Mouse (Mus musculus) urinary bladder, postnatal 10 days (tissue): ENCODE measurements around the gene Hist2h2be.
"Not testable (repeated sequence)": the region's sequence is repeated elsewhere in the genome, so short reads cannot be mapped to it uniquely, and the experiment has no call there.

Source experiments
- DNase-seq: peaks from one replicate; pipeline ENCODE4 v3.0.0; 2022; ENCODE audit warnings: low spot score

Hist2h2be gene

DNA sequence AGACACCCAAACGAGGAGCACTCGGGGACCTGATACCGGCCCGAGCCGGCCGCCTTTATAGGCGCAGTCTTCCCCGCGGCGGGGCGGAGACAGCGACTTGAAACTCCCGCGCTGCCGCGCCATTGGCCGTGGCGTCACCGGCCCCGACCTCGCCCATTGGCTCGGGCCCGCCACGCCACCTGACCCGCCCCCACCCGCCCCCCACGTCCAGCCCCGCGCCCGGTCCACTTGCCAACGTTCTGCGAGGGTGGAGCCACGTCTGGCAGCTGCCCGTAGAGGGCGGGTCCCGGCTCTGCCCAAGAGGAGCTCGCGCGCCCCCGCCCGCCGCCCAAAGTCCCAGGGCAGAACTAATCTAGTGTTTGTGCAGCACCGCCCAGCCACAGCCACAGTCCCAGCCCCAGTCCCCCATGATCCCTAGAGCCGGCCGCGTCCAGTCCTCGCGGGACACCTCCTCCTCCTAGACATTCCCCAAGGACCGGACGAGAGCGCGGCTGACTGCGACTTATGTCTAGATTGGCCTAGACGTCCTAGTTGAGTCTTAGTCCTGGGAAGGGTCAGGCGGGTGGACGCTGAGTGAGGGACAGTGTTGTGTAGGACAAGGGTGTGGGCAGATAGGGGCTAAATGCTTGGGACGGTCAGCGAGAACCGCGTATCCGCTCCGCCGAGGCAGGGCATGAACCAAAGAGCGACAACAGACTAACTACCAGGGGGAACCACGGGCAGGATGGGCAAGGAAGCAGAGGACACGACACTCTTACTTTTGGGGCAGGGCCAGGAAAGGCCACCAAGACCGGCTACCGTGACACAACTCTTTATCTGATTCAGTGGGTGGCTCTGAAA lies 18.3 kb downstream of the Hist2h2be start, which contains the start of gene Hist2h3c2:
Gene Hist2h3c2 (minus strand): TSS at position 174 of the 840 bp plus-strand sequence.
- DNase-seq = not testable (repeated sequence)

DNA sequence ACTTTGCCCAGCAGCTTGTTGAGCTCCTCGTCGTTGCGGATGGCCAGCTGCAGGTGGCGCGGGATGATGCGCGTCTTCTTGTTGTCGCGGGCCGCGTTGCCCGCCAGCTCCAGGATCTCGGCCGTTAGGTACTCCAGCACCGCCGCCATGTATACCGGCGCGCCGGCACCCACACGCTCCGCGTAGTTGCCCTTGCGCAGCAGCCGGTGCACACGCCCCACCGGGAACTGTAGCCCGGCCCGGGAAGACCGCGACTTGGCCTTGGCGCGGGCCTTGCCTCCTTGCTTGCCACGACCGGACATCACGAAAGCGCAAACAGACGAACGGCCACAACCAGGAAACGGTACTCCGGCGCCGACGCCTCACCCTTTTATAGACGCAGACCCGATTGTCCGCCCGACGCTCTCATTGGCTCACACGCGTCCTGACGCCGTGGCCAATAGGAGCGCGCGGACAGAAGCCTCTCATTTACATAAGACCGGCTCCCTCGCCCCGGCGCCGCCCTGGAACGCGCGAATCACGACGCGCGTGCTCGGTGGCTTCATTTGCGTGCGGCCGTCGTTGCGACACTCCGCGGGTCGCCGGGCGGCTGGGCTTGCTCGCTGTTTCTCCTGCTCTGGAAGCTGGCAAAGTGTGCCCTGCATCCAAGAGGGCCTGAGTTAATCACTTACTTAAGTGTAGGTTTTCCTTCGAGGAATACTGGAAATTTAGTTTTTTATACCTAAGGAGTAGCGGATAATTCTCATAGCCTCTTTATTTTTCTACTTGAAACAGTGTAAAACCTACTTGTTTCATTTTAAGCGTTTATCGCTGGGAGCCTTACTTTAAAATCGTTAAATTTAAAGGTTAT lies 19.3 kb downstream of the Hist2h2be start, which contains the start of gene Hist2h2aa2:
Gene Hist2h2aa2 (minus strand): TSS at position 328 of the 850 bp plus-strand sequence.
- peak; percentile 84 for DNase-seq

DNA sequence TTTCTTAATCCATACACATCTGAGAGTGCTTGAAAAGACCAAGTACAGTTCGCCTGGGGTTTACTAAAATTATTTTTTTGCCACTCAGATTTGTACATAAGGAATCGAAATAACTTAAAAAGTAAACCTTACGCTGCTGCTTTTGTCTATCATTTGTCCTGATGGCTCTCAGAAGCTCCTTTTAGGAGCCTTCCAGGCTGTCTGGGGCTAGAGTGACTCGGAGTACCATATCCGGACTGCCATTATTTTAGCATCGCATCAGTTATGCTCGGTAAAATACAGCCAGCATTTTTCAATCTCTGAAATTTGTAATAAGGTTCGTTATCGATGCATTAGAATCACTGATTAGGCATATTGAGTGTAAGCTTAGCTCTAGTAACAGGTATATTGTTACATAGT lies 19.9 kb downstream of the Hist2h2be start:
- DNase-seq = no peak

DNA sequence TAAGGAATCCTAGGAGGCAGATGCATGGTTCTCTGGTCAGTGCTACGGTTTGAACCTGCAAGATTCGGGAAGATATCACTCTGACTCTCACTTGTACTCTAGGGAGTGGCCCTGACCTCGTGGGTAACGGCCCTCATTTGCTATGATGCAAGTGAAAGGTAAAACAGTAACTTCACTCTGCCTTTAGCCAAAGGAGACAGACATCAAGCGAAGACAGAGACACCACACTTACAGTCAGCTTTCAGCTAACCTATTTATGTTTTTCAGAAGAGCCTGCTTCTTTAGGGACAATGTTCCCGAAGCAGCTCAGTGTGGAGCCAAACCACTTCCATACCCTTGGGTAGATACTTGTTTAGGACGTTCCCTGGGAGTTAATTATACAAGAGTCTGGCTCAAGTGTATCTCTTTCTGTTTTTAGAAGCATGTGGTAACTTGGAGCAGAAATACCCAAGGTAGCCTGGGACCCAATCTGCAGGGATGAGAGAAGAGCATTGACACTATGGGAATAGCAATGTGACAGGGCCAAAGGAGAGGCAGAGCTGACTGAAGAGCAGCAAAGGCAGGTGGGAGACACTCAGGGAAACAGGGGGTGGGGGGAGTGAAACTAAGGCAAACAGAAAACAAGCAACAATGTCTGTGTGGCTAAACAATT lies 23.1 kb downstream of the Hist2h2be start:
- no peak for DNase-seq

DNA sequence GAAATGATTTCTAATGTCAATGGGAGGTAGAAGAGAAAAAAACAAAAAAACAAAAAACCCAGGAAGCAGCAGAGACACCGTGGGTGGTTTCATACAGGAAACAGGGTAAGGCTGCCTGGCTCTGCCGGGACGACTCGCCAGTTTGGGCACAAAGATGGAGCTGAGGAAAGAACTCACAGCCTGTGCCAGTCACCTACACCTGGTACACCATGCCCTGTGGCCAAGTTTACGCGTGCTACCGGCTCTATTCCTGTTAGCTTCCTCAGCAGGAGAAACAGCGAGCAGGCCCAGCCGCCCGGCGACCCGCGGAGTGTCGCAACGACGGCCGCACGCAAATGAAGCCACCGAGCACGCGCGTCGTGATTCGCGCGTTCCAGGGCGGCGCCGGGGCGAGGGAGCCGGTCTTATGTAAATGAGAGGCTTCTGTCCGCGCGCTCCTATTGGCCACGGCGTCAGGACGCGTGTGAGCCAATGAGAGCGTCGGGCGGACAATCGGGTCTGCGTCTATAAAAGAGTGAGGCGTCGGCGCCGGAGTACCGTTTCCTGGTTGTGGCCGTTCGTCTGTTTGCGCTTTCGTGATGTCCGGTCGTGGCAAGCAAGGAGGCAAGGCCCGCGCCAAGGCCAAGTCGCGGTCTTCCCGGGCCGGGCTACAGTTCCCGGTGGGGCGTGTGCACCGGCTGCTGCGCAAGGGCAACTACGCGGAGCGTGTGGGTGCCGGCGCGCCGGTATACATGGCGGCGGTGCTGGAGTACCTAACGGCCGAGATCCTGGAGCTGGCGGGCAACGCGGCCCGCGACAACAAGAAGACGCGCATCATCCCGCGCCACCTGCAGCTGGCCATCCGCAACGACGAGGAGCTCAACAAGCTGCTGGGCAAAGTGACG lies 24.3 kb downstream of the Hist2h2be start, which contains the start of gene Hist2h2aa1:
Gene Hist2h2aa1 (plus strand): TSS at position 495 of the 884 bp plus-strand sequence.
- DNase-seq = peak; percentile 23

DNA sequence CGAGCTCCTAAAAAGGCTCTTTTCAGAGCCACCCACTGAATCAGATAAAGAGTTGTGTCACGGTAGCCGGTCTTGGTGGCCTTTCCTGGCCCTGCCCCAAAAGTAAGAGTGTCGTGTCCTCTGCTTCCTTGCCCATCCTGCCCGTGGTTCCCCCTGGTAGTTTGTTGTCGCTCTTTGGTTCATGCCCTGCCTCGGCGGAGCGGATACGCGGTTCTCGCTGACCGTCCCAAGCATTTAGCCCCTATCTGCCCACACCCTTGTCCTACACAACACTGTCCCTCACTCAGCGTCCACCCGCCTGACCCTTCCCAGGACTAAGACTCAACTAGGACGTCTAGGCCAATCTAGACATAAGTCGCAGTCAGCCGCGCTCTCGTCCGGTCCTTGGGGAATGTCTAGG lies 25.1 kb downstream of the Hist2h2be start:
- DNase-seq = not testable (repeated sequence)

DNA sequence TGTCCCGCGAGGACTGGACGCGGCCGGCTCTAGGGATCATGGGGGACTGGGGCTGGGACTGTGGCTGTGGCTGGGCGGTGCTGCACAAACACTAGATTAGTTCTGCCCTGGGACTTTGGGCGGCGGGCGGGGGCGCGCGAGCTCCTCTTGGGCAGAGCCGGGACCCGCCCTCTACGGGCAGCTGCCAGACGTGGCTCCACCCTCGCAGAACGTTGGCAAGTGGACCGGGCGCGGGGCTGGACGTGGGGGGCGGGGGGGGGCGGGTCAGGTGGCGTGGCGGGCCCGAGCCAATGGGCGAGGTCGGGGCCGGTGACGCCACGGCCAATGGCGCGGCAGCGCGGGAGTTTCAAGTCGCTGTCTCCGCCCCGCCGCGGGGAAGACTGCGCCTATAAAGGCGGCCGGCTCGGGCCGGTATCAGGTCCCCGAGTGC lies 25.5 kb downstream of the Hist2h2be start, which contains the start of gene Hist2h3c1:
Gene Hist2h3c1 (plus strand): TSS at position 259 of the 430 bp plus-strand sequence.
- DNase-seq = not testable (repeated sequence)

DNA sequence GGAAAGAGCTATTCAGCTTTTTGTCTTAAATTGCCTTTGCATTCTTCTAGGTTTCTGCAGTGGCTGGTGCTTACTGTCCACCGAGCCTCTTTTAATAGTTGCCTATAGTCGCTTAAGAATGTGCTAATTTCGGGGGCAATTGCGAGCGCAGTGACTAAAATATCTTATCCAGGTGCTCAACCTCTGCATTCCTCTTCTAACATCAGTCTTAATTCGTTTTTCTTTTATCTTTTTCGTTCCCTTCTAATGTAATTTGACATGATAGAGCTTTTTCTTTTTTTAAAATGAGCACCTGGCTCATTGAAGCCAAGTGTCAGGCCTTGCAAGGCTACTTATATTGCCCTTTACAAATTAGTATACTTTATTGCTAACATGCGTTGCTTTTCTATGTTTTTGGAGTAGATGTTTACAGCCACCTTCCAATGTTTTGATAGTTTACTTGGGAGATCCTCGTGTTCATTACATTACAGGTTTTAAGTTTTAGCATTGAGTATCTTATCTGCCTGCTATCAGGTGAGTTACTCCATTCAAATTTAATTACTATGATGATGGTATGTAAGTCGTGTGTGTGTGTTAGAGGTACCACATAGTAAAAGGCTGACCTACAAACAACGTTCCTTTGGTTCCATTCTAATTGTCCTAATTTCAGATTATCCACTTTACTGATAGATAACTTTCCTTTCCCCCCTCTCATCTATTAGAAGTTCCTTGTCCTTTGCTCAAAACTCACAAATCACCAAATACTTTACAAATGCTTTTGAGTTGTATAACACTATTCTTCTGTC lies 26.6 kb downstream of the Hist2h2be start:
- DNase-seq = no peak

DNA sequence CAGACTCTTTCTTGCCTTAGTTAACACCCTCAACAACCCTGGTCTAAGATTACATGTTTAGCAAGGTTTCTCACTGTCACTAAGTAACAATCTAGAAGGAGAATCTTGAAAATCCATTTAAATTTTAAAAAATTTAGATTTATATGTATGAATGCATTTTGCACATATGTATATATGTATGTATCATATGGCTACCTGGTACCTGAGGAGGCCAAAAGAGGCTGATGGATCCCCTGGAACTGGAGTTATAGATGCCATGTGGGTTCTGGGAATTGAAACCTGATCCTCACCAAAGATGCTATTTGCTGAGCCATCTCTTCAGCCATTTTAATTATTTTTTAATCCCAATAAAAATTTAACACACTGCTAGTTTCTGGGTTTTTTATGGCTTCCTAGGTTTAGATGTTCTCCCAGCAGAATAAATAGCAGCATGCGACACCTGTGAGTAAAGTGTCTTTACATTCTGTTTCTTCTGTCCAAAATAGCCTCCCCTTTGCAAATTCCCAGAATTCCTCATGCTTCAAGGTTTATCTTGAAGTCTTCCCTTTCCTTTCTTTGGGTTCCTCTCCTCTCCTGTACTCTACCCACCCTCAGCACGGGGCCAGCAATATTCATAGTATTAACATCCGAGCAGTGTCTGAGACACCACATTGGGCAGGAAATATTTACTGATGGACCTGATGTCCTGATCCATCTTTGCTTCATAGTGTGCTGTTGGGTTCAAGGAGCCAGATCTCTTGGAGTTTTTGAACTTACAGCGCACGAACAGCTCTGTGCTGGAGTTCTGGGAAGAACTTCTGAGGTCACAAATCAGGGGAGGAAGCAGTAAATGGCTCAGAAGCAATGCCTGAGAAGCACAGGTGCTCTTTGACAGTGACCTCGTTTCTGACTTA lies 27.5 kb downstream of the Hist2h2be start:
- no peak for DNase-seq

DNA sequence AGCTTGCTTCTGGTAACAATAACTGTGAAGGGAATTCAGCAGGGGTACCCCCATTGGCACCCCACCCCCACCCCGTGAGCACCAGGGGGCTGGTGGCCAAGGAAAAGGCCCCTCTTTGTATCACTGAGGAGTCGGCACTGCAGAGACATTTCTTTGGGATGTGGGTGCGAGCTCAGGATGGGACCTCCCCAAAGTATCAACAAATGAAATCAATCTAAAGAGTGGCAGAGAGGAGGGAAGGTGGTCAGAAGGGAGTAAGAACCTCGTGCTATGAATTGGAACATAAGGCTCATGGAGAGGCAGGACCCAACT lies 28.1 kb downstream of the Hist2h2be start:
- DNase-seq = no peak

DNA sequence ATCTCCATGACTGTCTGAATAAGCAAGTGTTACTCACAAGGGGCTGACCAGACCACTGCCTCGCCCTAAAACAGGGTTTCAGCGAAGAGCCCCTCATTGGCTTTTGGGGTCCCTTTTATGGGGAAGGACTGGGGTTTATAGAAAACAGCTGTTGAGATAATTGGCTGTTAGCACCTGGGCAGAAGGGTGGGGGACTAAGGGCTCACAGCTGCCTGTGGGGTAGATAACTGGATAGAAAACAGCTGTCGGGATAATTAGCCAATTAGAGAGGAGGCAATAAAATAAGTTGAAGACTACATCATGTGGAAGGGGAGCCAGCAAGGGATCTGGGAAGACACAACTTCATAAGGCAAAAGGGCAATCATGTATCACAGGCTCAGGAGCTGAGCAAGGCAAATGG lies 30.0 kb downstream of the Hist2h2be start:
- no peak for DNase-seq

DNA sequence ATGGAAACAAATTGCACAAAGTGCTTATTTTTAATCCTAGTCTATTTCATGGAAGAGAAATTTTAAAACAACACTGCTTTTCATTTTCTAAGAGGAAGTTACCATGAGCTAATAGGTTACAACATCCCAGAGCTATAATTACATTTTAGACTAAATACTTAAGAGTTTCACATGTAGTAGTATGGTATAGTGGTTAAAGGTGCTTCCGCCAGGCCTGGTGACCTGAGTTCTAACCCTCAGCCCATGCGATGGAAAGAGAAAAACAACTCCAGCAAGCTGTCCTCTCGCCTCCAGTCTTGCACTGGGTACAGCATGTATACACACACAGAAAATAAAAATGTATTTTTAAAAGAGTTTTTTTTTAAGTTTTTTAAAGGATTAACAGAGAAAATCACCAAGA lies 30.9 kb downstream of the Hist2h2be start:
- no peak for DNase-seq

DNA sequence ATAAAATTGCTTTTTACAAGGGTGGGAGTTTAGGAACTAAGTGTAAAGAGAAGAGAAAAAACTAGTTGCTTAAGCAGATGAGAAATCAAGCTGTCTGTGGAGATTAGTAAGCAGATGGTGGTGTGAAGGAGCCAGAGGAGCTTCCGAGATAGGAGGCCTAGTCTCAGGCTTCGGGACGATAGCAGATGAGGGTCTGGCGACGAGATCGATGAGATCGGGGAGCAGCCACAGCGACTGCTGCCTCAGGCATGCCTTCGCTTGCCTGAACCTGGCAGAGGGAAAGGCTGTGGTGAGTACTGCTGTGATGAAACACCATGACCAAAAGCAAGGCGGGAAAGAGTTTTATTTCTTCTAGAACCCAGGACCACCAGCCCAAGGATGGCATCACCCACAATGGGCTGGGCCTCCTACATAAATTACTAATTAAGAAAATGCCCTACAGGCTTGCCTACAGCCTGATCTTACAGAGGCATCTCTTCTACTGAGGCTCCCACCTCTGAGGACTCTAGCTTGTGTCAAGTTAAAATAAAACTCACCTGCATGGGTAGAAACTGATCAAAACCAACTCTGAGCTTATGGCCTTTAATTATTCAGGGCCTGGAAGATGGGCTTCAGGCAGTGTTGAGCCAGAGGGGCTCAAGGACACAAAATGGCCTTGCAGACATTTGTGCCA lies 33.9 kb downstream of the Hist2h2be start:
- no peak for DNase-seq

DNA sequence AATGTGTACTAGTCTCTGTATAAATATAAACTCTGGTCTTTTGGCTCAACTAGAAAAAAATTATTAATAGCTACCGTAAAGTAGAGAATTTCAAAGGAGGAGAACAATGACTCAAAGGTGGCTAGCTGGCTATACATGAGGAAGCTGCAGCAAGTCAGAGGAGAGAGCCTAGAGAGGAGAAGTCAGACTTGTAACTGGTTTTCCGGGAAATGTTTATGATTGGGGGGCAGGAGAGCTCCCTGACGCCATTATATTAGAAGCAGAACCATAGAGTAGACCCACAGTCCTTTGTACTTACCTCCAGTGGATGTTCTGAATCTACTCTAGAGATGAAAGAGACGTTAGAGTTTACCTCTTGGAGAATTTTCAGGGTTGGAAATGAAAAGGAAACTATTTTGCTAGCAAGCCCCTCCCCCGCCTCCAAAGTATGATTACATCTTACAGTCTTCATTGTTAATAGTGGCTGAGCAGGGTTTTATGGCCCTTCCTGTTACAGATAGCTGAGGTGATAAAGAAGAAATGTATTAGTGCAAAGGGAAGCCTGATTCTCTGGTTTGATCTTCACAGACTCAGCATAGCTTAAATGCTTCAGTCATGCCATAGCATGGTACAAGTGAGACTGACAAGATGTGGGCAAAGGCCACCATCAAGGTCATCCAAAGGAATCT lies 35.1 kb downstream of the Hist2h2be start:
- DNase-seq = no peak

DNA sequence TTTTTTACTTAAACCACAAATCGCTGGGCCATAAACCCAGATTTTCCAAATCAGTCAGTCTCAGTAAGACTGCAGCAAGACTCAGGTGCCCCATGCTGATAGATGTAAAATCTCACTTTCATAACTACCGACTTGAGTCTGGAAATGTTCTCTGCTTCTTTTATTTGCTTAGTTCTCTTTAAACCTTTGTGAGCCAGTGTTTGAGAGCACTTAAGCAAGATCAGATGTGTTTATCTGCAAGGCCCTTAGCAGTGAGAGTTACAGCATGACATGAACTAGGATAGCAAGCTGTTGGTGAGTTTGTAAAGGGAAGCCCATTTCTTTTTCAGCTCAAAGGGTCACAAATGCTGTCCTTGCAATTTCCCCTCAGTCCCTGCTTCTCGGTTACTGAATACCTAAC lies 36.3 kb downstream of the Hist2h2be start:
- no peak for DNase-seq

DNA sequence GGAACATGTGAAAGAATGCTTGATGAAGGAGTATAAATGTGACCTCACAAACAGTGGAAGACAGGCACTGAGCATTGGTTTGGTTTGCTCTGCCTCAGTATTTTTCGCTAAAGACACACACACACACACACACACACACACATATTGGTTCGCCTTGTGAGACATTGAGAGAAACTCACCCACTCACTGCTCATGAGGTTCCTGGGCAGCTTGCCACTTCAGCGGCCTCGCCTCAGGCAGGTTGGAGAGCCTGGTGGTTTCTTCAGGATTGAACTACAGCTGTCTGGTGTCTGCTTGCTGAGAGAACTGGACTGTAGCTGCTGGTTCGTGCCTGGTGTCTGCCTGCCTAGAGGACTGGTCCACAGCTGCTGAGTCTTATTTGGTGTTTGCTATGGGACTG lies 39.3 kb downstream of the Hist2h2be start:
- DNase-seq = no peak

DNA sequence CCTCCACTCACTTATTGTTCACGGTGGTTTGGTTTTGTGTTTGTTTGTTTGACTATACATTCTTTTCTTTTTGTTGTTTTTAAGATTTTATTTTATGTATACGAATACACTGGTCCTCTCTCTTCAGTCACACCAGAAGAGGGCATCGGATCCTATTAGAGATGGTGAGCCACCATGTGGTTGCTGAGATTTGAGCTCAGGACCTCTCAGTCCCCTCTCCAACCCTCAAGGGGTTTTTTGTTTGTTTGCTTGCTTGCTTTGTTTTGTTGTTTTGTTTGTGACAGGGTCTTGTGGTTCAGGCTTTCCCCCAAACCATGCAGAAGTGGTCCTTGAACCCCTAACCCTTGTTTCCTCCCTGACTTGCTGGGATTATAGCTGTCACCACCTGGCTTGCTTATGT lies 40.7 kb downstream of the Hist2h2be start:
- DNase-seq = no peak

DNA sequence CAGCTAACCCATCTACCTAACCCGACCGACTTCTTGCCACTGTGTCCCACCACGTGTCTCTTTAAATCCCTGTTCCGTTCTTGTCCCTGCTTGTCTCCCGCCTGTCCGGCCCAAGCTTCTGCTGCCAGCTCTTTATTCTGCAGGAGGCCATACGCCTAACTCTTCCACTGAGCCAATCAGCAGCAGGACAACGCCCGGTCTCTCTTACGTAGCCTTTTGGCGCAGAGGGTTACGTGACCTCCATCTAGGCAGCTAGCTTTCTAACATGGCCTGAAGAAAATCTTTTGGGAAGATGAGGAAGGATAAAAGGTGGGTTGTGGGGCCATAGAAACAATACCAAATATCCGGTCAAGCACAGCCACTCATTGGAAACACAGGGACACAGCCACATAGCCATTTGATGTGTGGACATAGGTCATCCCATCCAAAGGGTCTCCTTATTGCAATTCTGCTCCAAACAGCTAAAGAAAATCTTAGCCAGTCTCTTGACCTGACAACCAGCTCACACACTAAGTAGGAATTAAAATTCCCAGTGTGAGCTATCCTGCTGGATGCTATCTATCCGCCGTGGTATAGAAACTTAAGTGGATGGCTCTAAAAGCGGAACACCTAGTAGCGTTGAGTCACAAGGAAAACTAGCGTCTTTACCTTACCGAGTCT lies 41.4 kb downstream of the Hist2h2be start:
- peak; percentile 30 for DNase-seq
